Mouse (Mus musculus): ENCODE data around the gene Ccz1. TPM values are rescaled to one million over a fixed set of nuclear protein-coding genes. Genes with fewer than 3 reads are reported as not detected.

Ccz1 gene
- total RNA-seq, 1 experiment from 2014 or later = 81.7 TPM

DNA sequence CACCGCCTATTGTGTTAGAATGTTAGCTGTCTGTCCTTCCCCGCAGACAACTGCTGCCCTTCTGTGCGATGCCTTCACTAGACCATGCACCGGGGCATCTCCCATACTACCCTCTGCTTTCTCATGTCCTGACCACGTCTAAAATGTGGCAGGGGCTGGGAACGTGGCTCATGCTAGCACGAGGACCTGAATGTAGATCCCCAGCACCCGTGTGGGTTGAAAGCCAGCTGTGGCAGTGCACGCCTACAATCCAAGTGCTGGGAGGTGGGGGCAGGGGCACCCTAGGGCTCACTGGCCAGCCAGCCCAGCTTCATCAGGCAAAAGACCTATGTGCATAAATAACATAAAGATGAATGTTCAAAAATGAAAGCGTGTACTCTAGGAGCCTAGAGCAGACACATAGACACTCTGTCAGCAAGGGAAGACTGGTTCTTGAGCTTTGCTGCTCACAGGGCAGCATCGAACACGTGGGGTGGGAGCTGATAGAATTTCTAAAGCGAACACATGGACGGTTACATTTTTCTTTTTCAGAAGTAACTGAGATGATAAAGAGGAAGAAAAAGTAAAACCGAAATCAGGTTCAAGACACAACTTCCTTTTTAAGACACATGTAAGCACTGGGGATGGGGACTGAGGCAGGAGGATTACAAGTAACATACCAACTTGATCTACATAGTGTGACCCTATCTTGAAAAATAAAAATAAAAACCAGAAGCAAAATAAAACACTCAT lies 12.1 kb downstream of the Ccz1 start:
- ATAC-seq (replicated peaks; ENCODE audit: insufficient number of reproducible peaks, low FRiP score, low TSS enrichment, poor library complexity, severe bottlenecking) = peak; percentile 72

- ATAC-seq (replicated peaks; ENCODE audit: insufficient number of reproducible peaks, low FRiP score, low TSS enrichment, poor library complexity, severe bottlenecking) = no peak
Observed at GRCm38 (mm10) chr5:143999409-143999808, 15.3 kb downstream of the Ccz1 start.

DNA sequence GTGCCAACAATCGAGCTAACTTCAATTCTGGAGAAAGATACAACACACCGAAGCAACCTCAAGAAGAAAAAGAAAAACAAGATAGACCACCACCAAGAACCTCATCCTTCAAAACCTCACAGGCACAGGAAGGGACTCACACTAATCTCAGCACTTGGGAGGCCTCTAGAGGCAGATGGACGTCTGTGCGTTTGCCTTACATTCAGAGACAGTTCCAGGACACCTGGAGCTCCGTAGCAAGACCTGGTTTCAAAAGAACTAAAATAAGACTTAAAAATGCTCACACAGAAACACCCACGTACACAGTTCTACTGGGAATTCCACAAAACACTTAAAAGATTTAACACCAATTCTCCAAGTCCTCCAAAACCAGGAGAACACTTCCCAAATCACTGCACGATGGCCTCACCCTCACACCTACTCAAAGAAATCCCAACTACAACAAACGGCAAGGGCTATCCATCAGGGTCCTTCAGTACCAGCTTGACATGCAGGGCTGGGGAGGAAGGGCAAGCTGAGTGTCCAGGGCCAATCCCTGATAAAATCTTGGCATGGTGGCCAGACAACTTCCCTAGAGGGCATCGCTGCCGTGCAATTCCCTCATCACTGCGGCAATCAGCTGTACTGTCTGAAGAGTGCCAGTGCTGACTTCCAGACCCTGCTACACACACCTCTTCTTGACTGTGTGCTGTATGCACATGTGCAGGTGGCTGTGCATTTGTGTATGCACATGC lies 19.9 kb downstream of the Ccz1 start:
- no peak for ATAC-seq (replicated peaks; ENCODE audit: insufficient number of reproducible peaks, low FRiP score, low TSS enrichment, poor library complexity, severe bottlenecking)

DNA sequence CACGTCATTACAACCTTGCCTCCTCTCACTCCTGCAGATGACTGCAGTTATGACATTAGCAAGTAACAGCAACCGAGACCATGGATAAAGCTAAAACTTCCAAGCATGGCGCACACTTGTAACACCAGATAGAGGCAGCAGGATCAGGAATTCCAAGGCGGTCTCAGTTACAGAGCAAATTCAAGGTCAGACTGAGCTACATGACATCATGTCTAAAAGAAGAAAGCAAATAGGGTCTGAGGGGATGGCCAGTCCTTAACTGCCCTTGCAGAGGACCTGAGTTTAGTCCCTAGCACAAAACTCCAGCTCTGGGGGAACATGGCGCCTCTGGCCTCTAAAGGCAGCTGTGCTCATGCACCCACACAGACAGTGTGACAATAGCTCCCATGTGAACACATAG lies 20.8 kb downstream of the Ccz1 start:
- no peak for ATAC-seq (replicated peaks; ENCODE audit: insufficient number of reproducible peaks, low FRiP score, low TSS enrichment, poor library complexity, severe bottlenecking)

DNA sequence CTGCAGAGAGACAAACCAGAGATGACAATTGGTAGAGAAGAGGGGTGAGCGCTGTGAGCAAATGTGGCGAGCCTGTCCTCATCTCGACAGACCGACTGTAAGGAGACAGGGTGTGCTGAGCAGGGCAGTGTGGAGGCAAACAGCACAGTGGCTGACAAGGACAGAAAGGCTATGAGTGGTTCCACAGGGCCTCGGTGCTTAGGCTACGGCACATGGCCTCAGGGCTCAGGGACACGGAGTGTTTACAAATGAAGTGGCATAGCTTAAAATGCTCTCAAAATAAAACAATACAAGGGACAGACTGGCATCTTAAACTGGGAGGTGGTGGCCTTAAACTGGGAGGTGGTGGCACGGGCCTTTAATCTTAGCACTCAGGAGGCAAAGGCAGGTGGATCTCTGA lies 21.4 kb downstream of the Ccz1 start:
- ATAC-seq (replicated peaks; ENCODE audit: insufficient number of reproducible peaks, low FRiP score, low TSS enrichment, poor library complexity, severe bottlenecking) = no peak

GRCm38 (mm10) chr5:143992661-143993060 lies 22.0 kb downstream of the Ccz1 start:
- no peak for ATAC-seq (replicated peaks; ENCODE audit: insufficient number of reproducible peaks, low FRiP score, low TSS enrichment, poor library complexity, severe bottlenecking)

DNA sequence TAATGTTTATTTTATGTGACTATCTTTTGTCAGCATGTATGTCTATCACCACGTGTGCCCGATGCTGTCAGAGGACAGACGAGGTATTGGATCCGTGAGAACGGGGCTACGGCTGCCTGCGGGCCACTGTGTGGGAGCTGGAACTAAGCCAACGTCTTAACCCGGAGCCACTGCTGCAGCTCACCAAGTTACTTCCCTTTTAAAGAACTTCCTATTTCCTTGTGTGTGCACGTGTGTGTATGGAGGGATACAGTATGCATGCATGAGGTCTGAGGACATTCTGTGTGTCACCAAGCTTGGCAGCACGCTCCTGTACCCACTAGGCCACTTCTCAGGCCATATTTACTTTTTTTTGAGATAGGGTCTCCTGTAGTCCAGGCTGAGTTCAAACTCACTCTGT lies 24.6 kb downstream of the Ccz1 start:
- ATAC-seq (replicated peaks; ENCODE audit: insufficient number of reproducible peaks, low FRiP score, low TSS enrichment, poor library complexity, severe bottlenecking) = peak; percentile 85

DNA sequence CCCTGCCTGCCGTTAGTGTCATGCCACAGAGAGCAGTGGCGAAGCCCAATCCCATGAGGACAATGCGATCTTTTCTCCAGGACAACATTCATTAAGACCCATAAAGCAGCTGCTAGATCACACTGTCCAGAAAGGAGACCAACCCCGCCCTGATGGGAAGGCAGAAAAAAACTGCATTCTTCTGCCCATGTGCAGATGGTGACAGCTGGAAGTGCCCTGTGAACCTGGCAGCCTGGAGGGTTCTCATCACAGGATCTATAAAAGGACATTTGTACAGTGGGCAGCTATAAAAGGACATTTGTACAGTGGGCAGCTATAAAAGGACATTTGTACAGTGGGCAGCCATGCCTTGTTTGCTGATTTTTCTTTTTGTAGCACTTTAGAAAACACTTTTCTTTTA lies 25.6 kb downstream of the Ccz1 start:
- ATAC-seq (replicated peaks; ENCODE audit: insufficient number of reproducible peaks, low FRiP score, low TSS enrichment, poor library complexity, severe bottlenecking) = no peak

DNA sequence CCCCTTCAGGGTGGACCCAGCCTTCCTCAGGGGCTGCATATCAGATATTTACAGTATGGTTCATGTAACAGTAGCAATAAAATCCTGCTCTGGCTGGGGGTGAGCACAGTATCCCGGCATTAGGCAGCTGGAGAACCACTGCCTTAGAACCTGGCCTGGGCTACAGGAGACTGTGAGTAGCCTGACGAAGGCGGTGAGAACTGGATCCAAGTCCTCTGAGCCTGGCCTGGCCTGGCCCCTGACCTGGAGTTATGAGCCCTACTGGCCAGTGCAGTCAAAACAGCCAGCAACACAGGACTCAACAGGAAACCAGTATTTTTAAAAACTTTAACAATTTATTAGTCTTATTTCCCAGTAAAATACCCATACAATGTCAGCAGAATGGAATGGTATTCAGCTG lies 27.1 kb downstream of the Ccz1 start:
- no peak for ATAC-seq (replicated peaks; ENCODE audit: insufficient number of reproducible peaks, low FRiP score, low TSS enrichment, poor library complexity, severe bottlenecking)

- ATAC-seq (replicated peaks; ENCODE audit: insufficient number of reproducible peaks, low FRiP score, low TSS enrichment, poor library complexity, severe bottlenecking) = no peak
Observed at GRCm38 (mm10) chr5:143985381-143985780, 29.3 kb downstream of the Ccz1 start.

GRCm38 (mm10) chr5:143982361-143982760 lies 32.3 kb downstream of the Ccz1 start:
- ATAC-seq (replicated peaks; ENCODE audit: insufficient number of reproducible peaks, low FRiP score, low TSS enrichment, poor library complexity, severe bottlenecking) = no peak

- no peak for ATAC-seq (replicated peaks; ENCODE audit: insufficient number of reproducible peaks, low FRiP score, low TSS enrichment, poor library complexity, severe bottlenecking)
Observed at GRCm38 (mm10) chr5:143980858-143981257, 33.8 kb downstream of the Ccz1 start.

DNA sequence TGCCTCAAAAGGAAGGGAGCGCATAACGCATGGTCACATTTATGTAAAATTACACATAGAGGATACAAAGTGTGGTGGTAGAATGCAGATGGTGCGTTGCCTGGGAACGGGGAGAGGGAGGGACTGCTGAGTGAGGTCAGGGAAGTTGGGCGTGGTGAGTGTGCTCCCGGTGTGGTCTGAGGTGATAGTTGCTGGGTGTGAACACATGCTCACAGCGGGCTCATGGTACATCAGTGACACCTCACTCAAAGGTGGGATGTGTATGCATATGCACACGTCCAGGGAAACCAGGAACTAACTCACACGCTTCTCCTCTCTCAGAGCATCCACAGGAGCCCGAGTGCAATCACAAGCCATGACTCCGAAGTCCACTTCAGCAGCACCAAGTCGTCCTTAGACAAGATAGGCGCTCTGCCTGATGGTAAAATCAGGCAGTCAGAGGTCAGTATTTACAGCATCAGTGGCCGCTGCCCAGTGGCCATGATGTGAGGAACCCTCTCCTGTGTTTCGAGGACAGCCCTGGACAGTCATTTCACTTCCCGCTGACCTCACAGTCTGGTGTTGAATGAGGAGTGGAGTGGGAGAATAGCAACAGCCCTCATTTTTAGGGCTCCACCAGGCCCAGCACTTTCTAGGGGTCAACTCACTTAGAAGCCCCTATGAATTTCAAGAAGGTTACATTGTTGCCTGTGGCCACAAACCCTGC lies 37.8 kb downstream of the Ccz1 start:
- 0 out of 2 replicates have a peak, but pooled peaks have one; percentile 55 for ATAC-seq (replicated peaks; ENCODE audit: insufficient number of reproducible peaks, low FRiP score, low TSS enrichment, poor library complexity, severe bottlenecking)

- ATAC-seq (replicated peaks; ENCODE audit: insufficient number of reproducible peaks, low FRiP score, low TSS enrichment, poor library complexity, severe bottlenecking) = no peak
Observed at GRCm38 (mm10) chr5:143976232-143976631, 38.4 kb downstream of the Ccz1 start.

GRCm38 (mm10) chr5:143975631-143975933 lies 39.1 kb downstream of the Ccz1 start:
- ATAC-seq (replicated peaks; ENCODE audit: insufficient number of reproducible peaks, low FRiP score, low TSS enrichment, poor library complexity, severe bottlenecking) = no peak

DNA sequence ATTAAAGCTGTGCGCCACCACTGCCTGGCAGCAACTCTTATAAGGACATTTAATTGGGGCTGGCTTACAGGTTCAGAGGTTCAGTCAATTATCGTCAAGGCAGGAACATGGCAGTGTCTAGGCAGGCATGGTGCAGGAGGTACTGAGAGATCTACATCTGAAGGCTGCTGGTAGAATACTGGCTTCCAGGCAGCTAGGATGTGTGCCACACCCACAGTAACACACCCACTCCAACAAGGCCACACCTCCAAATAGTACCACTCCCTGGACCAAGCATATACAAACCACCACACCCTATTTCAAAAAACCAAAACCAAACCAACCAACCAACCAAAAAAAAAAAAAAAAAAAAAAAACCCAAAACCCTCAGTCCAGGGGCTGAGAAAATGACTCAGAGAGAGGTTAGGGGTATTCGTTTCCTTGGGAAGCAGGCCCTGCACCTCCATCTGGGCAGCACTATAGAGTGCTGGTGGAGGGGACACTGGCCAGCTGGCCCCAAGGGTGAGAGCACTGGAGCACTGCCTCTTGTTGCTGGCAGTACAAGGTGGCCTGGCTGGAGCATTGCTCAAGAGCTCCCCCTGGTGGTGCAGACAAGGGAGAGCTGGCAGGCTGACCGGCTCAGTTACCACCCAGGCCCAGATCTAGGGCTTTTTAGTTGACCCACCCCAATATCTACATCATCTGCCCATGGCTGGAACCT lies 39.6 kb downstream of the Ccz1 start:
- ATAC-seq (replicated peaks; ENCODE audit: insufficient number of reproducible peaks, low FRiP score, low TSS enrichment, poor library complexity, severe bottlenecking) = peak; percentile 95

- ATAC-seq (replicated peaks; ENCODE audit: insufficient number of reproducible peaks, low FRiP score, low TSS enrichment, poor library complexity, severe bottlenecking) = no peak
Observed at GRCm38 (mm10) chr5:143972628-143973027, 42.0 kb downstream of the Ccz1 start.

- ATAC-seq (replicated peaks; ENCODE audit: insufficient number of reproducible peaks, low FRiP score, low TSS enrichment, poor library complexity, severe bottlenecking) = no peak
Observed at GRCm38 (mm10) chr5:143966671-143967070, 48.0 kb downstream of the Ccz1 start.

DNA sequence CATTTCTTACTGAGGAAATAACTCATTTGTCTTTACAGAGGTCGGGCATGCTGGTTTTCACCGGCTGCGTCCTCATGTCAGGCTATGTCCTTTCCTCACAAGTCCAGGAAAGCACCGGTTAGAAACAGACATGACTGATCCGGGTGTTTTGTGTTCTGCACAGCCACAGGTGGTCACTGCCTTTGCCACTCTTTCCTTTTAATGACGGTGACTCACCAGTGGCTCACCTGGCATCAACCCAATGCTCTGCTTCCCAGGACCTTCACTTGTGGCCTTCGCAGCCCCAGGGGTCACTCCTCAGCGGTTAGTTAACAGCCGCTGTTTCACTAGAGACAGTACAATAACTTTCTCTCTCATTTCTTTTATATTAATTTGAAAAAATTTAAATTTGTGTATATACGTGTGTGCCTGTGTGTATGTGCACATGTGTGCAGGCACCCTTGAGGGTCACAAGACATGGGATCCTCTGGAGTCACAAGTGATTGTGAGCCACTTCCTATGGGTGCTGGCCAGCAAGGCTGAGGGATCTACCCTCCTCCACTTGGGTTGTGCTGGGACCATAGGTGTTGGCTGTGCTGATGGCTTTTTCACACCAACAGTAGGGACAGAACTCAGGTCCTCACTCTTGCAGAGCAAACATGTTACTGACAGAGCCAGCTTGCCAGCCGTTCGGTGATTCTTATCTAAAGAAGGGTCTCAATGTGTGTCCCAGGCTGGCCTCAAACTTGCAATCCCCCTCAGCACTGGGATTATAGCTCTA lies 48.9 kb downstream of the Ccz1 start:
- no peak for ATAC-seq (replicated peaks; ENCODE audit: insufficient number of reproducible peaks, low FRiP score, low TSS enrichment, poor library complexity, severe bottlenecking)
